In the genomic region with DNA sequence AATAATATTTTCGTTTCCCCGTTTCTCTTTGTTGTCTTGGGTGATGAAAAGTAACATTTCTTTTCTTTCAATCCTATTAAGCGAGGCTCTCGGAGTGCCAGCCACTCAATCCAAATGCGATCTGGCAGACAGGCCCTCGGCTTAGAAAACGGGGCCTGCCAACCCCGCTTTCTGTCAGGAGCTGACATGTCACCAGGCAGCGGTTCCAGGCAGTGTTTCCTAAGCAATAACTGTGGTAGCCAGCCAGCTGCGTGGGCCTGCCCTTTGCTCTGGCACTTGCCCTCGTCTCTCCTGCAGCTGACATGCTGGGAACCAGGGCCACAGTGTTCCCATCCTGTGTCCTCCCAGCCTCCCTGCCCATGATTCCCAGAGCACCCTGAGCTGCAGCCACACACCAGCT, we compare ENCODE assay signal across 11 mouse cellular contexts.
A peak's percentile ranks its signal among the peaks of the same experiment; 100 is the strongest.
DNase-seq lines count a peak whose midpoint lies in the region; ATAC-seq and TF ChIP-seq lines count a peak whose summit lies in the region.
"Had no signal": no experiment of that assay in that cellular context is flagged by ENCODE, and none has a peak within 500 bp of the region (broad histone marks: within the 10 kb centered on the region; RNA-seq: fewer than 3 reads in every experiment).

No protein-coding gene starts in this region.

- peak; percentile 12 to 26 for DNase-seq in left cerebral cortex, postnatal 14 days (ENCODE audit: low spot score in 2 of 2)
- no peak for DNase-seq in left cerebral cortex, postnatal 25 days (ENCODE audit: low spot score in 2 of 2)
- DNase-seq in adrenal gland, postnatal 36 days: peak; percentile 16 to 45
- DNase-seq in gastrocnemius, postnatal 10 days: peak; percentile 39
- peak; percentile 78 for DNase-seq in midbrain, embryonic 14.5 days
- no peak for DNase-seq in stomach, postnatal 0 days (ENCODE audit: low spot score)
- DNase-seq in heart, embryonic 10.5 days (ENCODE audit: low spot score): no peak

- H3K36me3 ChIP-seq in midbrain, embryonic 14.5 days (ENCODE audit: control insufficient read depth, insufficient read depth, low read length): 0 out of 2 replicates have a peak, but pooled peaks cover 3% of the 10 kb centered on the region
- no peaks in the 10 kb centered on the region for H3K36me3 ChIP-seq in stomach, postnatal 0 days (ENCODE audit: control insufficient read depth, insufficient read depth, low read length)
- no peaks in the 10 kb centered on the region for H3K36me3 ChIP-seq in heart, embryonic 10.5 days

- no peak for TF ChIP-seq CTCF in stomach, postnatal 0 days (IDR thresholded peaks at IDR 0.05; ENCODE audit: low read depth)

- no peak overlapping the region; the same call in 1 of the 2 replicates for H3K9ac ChIP-seq in midbrain, embryonic 14.5 days (replicated peaks; ENCODE audit: low read length)
- no peak overlapping the region for H3K9ac ChIP-seq in stomach, postnatal 0 days (ENCODE audit: low read length)

- 13% methylated on average over 11 of the region's 11 CpGs for WGBS in midbrain, embryonic 14.5 days
- 68% methylated on average over 11 of the region's 11 CpGs for WGBS in stomach, postnatal 0 days
- 73% methylated on average over 11 of the region's 11 CpGs for WGBS in heart, embryonic 10.5 days

- intact Hi-C loops in left cerebral cortex, postnatal 14 days (cut with DNase I): no loop called here
- intact Hi-C loops in left cerebral cortex, postnatal 25 days (cut with DNase I): no loop called here

- no peak overlapping the region for H3K4me2 ChIP-seq in midbrain, embryonic 14.5 days (ENCODE audit: low read length)
- no peak overlapping the region for H3K4me2 ChIP-seq in stomach, postnatal 0 days (replicated peaks; ENCODE audit: low read depth)

- ATAC-seq in midbrain, embryonic 14.5 days (ENCODE audit: low FRiP score, low TSS enrichment): no peak
- no peak for ATAC-seq in megakaryocyte progenitor cell, adult 5-6 weeks (replicated peaks; ENCODE audit: poor library complexity)
- ATAC-seq in stomach, postnatal 0 days (ENCODE audit: low FRiP score, low TSS enrichment): no peak
- ATAC-seq: intestine, embryonic 16.5 days; lung, postnatal 0 days had no signal

- no peaks in the 10 kb centered on the region for H3K9me3 ChIP-seq in midbrain, embryonic 14.5 days (ENCODE audit: control insufficient read depth, low read length)
- H3K9me3 ChIP-seq in stomach, postnatal 0 days (ENCODE audit: control insufficient read depth, low read length): no peaks in the 10 kb centered on the region
- no peaks in the 10 kb centered on the region for H3K9me3 ChIP-seq in heart, embryonic 10.5 days

- H3K4me1 ChIP-seq in midbrain, embryonic 14.5 days (ENCODE audit: control insufficient read depth, insufficient read depth, low read length): peaks cover 41% of the 10 kb centered on the region
- H3K4me1 ChIP-seq in stomach, postnatal 0 days (replicated peaks; ENCODE audit: control insufficient read depth, insufficient read depth): no peaks in the 10 kb centered on the region
- peaks cover 26% of the 10 kb centered on the region for H3K4me1 ChIP-seq in heart, embryonic 10.5 days

- no peak for TF ChIP-seq EP300 in stomach, postnatal 0 days (optimal IDR thresholded peaks at IDR 0.05)

- no peaks in the 10 kb centered on the region for H3K27me3 ChIP-seq in midbrain, embryonic 14.5 days (ENCODE audit: control insufficient read depth, insufficient read depth, low read length)
- H3K27me3 ChIP-seq in stomach, postnatal 0 days (ENCODE audit: control insufficient read depth, insufficient read depth, low read length): no peaks in the 10 kb centered on the region
- no peaks in the 10 kb centered on the region for H3K27me3 ChIP-seq in heart, embryonic 10.5 days (ENCODE audit: insufficient read depth, poor library complexity, severe bottlenecking)

- peak overlapping the region; percentile 86 for H3K27ac ChIP-seq in midbrain, embryonic 14.5 days (replicated peaks; ENCODE audit: low read depth, low read length)
- no peak overlapping the region for H3K27ac ChIP-seq in stomach, postnatal 0 days (replicated peaks)
- no peak overlapping the region for H3K27ac ChIP-seq in heart, embryonic 10.5 days
- H3K27ac ChIP-seq: left cerebral cortex, adult 2 months had no signal

- H3K4me3 ChIP-seq in midbrain, embryonic 14.5 days (replicated peaks; ENCODE audit: low read depth, low read length): no peak overlapping the region
- H3K4me3 ChIP-seq in stomach, postnatal 0 days (ENCODE audit: low read depth, low read length): no peak overlapping the region
- no peak overlapping the region for H3K4me3 ChIP-seq in heart, embryonic 10.5 days
- H3K4me3 ChIP-seq: left cerebral cortex, adult 2 months had no signal

Comparison
In these comparisons a context has a peak if more than half of its experiments do, and no peak if none do; other contexts are left out.
1. DNase-seq: peak in left cerebral cortex, postnatal 14 days (2 of 2), adrenal gland, postnatal 36 days (2 of 2), gastrocnemius, postnatal 10 days (single experiment) and midbrain, embryonic 14.5 days (single experiment); none in left cerebral cortex, postnatal 25 days (0 of 2), stomach, postnatal 0 days (single experiment) and heart, embryonic 10.5 days (single experiment).